Mouse (Mus musculus) urinary bladder, postnatal 36 days (tissue): ENCODE results near the gene Il9r.

ENCODE experiments used
- DNase-seq, 2 experiments: peaks; one replicate each; pipeline ENCODE4 v3.0.0; 2022; ENCODE audit warnings: low spot score in 2 of 2, mixed read lengths in 1 of 2

Gene Il9r

GRCm38 (mm10) chr11:32199230-32199629 is 849 bp downstream of the Il9r start:
- no peak for DNase-seq

DNA sequence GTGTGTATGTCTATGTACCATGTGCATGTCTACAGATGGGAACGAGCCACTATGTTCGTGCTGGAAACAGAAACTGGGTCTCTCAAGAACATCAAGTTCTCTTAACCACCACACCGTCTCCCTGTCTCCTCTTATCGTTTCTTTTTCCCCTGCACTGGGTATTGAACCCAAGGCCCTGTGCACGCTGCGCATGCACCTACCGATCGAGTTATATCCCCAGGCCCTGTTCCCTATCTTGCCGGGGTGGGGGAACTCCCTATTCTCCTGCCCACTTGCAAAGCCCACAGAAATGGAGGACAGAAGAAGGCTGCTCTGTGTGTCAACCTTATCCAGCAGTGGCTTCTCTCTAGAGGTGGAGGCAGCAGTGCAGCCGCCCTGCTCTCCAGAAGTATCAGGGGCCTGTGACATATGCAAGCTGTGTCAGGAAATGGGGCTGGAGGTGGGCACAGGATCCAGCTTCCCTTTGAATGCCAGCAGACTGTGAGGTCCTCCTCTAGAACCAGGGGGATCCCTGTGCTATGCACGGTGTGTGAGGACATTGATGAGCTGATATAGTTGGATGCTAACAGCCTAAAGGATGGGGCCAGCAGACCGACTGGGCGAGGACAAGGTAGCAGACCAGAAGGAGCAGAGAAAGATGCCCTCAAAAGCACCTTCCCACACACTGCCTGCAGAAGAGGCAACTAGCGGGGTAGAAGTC is 1.7 kb downstream of the Il9r start:
- DNase-seq: no peak

- no peak for DNase-seq
Measured at GRCm38 (mm10) chr11:32197766-32198165, 2.3 kb downstream of the Il9r start.

DNA sequence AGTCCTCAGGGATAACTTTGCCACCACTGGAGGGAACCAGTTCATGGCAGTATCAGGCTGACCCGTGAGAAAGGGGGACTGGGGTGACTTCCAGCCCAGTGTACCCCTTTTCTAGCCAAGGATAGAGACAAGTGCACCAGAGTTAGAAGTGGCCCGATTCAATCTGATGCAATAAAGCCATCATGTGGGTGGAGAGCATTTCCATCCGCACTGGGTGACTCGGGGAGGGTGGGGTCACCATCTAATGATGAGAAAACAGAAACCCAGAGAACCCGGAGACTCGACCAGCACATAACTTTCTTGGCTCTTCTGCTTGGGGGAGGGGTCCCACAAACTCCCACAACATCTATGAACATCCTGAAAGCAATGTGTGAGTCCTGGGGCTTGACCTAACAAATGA is 3.4 kb downstream of the Il9r start:
- DNase-seq: no peak

GRCm38 (mm10) chr11:32195867-32196540 is 4.1 kb downstream of the Il9r start:
- DNase-seq: no peak

- DNase-seq: no peak
Measured at GRCm38 (mm10) chr11:32194626-32195025, 5.5 kb downstream of the Il9r start.

- no peak for DNase-seq
Measured at GRCm38 (mm10) chr11:32194086-32194485, 6.0 kb downstream of the Il9r start.

GRCm38 (mm10) chr11:32193156-32193555 is 6.9 kb downstream of the Il9r start:
- no peak for DNase-seq

- no peak for DNase-seq
Measured at GRCm38 (mm10) chr11:32190603-32191110, 9.4 kb downstream of the Il9r start.

DNA sequence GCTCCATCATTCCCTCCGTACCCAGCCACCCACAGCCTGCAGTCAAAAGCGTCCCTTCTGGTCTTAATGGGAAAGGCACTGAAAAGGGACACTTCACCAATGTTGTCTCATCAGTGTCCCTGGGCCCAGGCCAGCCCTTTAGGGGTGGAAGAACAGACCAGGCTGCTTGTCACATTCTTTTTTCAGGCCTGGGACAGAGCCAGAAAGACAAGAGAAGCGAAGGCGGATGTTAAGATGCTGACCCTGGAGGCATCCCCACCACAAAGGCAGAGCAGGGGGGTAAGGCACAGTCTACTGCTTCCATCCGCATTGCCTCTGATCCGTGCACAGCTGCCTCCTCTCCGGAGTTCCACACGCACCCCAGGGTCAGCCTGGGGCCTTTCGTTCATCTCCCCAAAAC is 10.0 kb downstream of the Il9r start:
- no peak for DNase-seq

DNA sequence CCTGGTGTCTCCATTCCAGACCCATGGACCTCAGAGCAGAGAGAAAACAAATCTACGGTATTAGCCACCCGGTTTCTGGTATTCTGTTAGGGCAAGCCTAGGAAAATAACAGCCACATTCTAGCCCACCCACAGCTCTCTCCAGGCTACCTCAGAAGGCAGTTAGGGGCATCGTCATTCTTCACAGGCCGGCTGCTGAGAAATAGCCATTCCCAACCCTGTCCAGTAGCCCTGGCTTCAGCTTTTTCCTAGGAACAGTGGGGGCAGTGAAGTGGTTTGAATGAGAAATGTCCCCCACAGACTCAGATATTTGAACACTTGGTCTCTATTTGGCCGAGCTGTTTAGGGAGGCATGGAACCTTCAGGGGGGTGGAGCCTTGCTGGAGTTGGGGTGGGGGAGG is 10.6 kb downstream of the Il9r start:
- DNase-seq: no peak

DNA sequence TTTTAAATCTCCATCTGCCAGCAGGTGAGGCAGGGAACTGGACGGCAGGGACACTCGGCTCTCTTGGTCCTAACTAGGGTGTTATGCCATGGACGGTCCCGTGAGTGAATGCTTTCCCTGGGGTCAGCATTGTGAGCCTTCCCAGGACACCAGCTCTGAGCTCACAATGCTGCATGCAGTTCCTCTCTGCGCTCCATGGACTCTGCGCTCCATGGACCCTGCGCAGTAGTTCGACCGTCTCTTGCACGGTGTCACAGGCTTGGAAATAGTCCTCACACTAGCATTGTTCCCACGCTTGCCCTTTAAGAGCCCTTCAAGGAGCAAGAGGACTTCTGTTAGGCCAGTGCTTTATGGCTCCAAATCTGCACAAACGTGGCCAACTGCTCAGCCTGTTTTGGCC is 11.2 kb downstream of the Il9r start:
- no peak for DNase-seq

DNA sequence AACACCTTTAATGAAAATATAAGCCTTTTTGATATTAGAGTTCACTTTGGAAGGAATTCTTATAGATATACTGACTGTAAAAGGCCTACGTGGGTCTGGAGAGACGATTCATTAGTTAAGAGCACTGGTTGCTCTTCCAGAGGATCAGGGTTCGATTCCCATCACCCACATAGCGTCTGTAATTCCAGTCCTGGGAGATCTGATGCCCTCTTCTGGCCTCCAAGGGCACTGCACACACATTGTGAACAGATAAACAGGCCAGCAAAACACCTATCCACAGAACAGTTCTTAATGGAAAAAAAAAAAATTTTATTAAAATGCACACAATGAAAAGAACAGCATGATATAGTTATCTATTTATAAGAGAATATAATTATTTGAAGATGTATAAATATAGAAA is 12.8 kb downstream of the Il9r start:
- no peak for DNase-seq

DNA sequence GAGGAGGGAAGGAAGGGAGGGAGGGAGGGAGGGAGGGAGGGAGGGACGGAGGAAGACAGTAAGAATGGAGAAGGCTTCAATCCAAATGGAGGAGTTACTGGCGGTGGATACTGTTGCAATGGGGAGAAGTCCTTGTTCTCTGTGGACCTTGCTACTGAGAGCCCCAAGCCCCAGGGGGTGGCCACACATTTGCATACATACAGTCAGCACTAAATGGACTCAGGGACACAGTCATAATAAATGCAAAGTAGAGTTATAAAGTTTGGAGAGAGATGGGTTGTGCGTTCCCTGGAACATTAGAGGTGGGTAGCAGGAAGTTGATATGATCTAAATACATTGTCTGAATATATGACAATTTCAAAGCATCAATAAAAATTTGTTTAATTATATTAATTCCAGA is 14.0 kb downstream of the Il9r start:
- no peak for DNase-seq

DNA sequence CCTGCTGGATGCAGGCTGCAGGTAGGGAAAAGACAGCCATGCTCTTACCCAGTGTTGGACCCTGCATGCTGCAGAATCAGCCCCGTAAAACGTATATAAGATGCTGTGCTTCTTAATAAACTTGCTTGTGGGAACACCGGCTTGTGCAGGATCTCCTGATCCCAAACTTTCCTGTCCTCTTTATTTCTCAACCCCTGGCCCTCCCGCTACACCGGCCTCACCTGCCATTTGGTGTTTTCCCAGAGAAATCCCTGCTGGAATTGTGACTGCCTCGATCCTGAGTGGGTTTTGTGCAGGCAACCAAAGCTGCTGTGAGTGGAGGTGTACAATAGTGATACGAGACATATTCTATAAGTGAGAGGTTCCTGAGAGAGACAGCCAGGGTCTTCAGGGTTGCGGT is 15.6 kb downstream of the Il9r start:
- DNase-seq: no peak

DNA sequence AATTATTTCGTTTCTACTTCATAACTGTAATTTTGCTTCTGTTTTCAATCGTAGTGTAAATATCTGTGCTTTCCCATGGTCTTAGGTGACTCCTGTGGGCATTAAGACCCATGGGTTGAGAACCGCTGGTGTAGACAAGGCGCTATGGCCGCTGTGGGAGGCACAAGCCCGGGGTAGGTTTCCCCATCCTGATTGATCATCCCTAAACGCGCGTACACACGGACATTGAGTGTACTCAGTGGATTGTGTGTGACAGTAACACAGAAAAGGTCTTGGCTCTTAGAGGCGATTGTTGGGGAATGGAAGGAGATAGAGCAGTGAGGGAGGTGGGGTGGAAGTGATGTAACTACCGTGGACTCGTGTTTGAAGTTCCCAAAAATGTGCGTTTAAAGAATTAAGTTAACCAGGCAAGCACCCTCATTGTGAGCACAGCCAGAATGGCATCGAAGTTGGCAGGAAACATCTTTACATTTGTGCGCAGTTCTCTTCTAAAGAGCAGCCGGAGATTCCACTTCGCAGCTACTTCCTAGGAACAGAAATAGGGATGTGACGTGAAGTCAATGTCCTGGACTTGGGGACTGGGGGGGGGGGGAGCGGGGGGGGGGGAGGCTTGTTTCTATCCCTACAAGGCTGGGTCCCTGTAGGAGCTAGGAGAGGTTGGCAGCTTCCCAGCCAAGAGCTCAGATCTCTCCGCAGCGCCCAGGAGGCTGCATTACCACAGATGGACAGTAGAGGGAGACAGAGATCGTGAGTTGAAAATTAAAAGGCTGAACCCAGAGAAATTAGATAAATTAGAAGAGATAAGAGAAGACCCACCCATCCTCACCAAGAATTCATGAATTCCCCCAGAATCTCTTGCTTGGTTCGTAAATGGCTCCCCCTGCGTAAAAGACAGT is 17.9 kb downstream of the Il9r start:
- peak; percentile 77 to 78 for DNase-seq

GRCm38 (mm10) chr11:32181246-32181645 is 18.8 kb downstream of the Il9r start:
- DNase-seq: no peak

GRCm38 (mm10) chr11:32178506-32178905 is 21.6 kb downstream of the Il9r start:
- DNase-seq: no peak

- no peak for DNase-seq
Measured at GRCm38 (mm10) chr11:32166683-32167082, 33.4 kb downstream of the Il9r start.

DNA sequence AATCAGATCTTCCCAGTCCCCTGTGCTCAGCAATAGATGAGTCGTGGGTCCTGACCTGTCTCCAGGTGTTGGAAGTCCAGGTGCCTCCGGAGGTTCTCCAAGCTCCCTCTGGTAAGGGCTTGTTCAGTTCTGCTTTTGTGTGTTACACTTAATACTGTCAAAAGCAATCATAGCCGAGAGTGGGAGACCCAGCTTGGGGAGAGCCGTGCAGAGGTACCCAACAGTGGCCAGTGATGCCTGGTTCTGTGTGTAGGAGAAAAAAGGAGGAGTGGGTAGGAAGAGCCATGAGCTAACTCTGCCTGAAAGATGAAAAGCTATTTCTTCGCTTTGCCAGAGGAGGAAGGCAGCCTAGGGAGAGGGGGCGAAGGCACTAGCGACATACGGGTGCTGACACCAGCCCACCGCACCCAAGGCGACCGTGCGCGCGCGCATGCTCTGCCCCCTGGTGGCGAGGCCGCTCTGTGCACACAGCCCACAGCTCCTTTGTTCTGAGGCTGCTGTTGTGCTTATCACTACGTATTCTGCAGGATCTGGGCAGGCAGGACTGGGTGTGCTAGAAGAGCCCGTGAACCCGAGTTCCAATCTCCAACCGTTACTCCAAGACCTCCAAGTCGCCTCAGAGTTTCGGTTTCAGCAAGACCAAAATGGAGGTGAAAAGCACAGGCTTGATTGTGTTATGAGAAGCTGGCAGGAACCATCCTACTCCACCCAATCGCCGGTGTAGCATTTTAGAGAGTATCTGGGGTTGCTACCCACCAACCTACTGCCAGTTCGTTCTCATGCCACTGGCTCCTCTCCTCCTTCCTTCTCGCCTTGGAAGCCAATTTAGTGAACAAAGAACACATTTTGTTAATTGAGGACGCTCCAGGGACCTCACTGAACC is 37.9 kb downstream of the Il9r start:
- DNase-seq: peak; percentile 38 to 51

DNA sequence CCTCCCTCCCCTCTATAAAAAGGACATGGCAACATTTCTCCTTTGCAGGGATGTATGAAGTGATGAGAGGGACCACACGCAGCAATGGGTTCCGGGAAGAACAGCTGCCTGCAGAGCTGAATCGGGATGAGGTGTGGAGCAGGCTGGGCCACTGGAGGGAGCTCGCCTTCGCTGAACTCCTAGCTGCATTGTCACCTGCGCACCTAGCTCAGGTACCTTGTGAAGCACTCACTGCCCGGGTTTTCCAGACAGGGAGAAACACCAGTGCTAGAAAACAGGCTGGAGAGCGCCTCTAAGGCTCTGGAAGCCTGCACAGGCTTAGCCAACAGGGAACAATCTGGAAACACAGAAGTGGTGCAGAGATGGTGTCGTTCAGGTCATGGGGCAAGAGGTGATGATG is 38.6 kb downstream of the Il9r start:
- peak; percentile 20 for DNase-seq
